Mouse (Mus musculus): ENCODE data around the gene Gm10959. TPM values are rescaled to one million over a fixed set of nuclear protein-coding genes. Genes with fewer than 3 reads are reported as not detected.

Gene Gm10959
- polyA plus RNA-seq, 1 experiment from 2014 or later = not detected

- Histone ChIP-seq H3K9ac (no peak overlapping the region), H3K27ac (ENCODE audit: low read depth) (no peak overlapping the region), H3K4me1 (ENCODE audit: insufficient read depth) (no peaks in the 10 kb centered on the region), H3K36me3 (ENCODE audit: insufficient read depth) (no peaks in the 10 kb centered on the region), H3K9me3 (ENCODE audit: low read depth, low read length) (no peaks in the 10 kb centered on the region), H3K4me3 (ENCODE audit: low read depth, low read length) (no peak overlapping the region), H3K27me3 (ENCODE audit: insufficient read depth, low read length) (no peaks in the 10 kb centered on the region), H3K4me2 (no peak overlapping the region)
- WGBS = 82% methylated on average over 1 of the region's 1 CpGs
- no peak for DNase-seq
- TF ChIP-seq CTCF (IDR thresholded peaks at IDR 0.05; ENCODE audit: low read depth) = no peak
- no peak for ATAC-seq (ENCODE audit: insufficient read depth)
Measured at GRCm38 (mm10) chr3:122868270-122868669, 50.9 kb downstream of the Gm10959 start.

- TF ChIP-seq CTCF (IDR thresholded peaks at IDR 0.05; ENCODE audit: low read depth) = no peak
- DNase-seq = no peak
- Histone ChIP-seq H3K27me3 (ENCODE audit: insufficient read depth, low read length) (no peaks in the 10 kb centered on the region), H3K4me1 (ENCODE audit: insufficient read depth) (no peaks in the 10 kb centered on the region), H3K9ac (no peak overlapping the region), H3K9me3 (ENCODE audit: low read depth, low read length) (no peaks in the 10 kb centered on the region), H3K36me3 (ENCODE audit: insufficient read depth) (no peaks in the 10 kb centered on the region), H3K4me3 (ENCODE audit: low read depth, low read length) (no peak overlapping the region), H3K27ac (ENCODE audit: low read depth) (no peak overlapping the region), H3K4me2 (no peak overlapping the region)
- 84% methylated on average over 4 of the region's 4 CpGs for WGBS
- no peak for ATAC-seq (ENCODE audit: insufficient read depth)
Measured at GRCm38 (mm10) chr3:122865092-122865491, 54.1 kb downstream of the Gm10959 start.

Other genes with a start within 250 kb of the Gm10959 start
- 55.0 and 57.4 TPM in 2 replicates for gene Pde5a, start 190.4 kb downstream of the Gm10959 start, polyA plus RNA-seq (2014; fragmentation: Nextera tagmentation; extraction: Ambion mirVana)
- gene Fabp2, start 24.3 kb downstream of the Gm10959 start, polyA plus RNA-seq (2014; fragmentation: Nextera tagmentation; extraction: Ambion mirVana) = not detected in 2 replicates
- gene 1810037I17Rik, start 4.8 kb upstream of the Gm10959 start, polyA plus RNA-seq (2014; fragmentation: Nextera tagmentation; extraction: Ambion mirVana) = 81.0 and 88.5 TPM in 2 replicates
- gene Usp53, start 65.2 kb upstream of the Gm10959 start, polyA plus RNA-seq (2014; fragmentation: Nextera tagmentation; extraction: Ambion mirVana) = 7.2 and 8.2 TPM in 2 replicates
- 0.17 and 1.2 TPM in 2 replicates for gene Myoz2, start 115.7 kb upstream of the Gm10959 start, polyA plus RNA-seq (2014; fragmentation: Nextera tagmentation; extraction: Ambion mirVana)